Mouse (Mus musculus) v-Abl transformed pro-B cells (cell line): ENCODE results near the gene Slc43a1.

ENCODE experiments used
- in situ Hi-C, 2 experiments: fragments of 400-800 bp; cut with MboI; formaldehyde crosslinking; loops; one replicate each; pipeline ENCODE4 v1.15.1; 2025; ENCODE audit not compliant: unreplicated experiment in 2 of 2

Gene Slc43a1

GRCm38 (mm10) chr2:84887411-84888271, 49.0 kb downstream of the Slc43a1 start:
- in situ Hi-C loops: no loop called here

GRCm38 (mm10) chr2:84888657-84889315, 50.1 kb downstream of the Slc43a1 start:
- in situ Hi-C loops: no loop called here

- in situ Hi-C loops: loop anchor here (5.0 to 10.0 kb wide), 7 partner anchors 32 to 675 kb away; partner anchors contain the start of gene Timm10 (in 1 of the 2)
Observed at GRCm38 (mm10) chr2:84889316-84890044, 50.8 kb downstream of the Slc43a1 start.

- in situ Hi-C loops: loop anchor here (5.0 to 10.0 kb wide), 7 partner anchors 33 to 675 kb away; partner anchors contain the start of gene Timm10 (in 1 of the 2)
Observed at GRCm38 (mm10) chr2:84890045-84890340, 51.3 kb downstream of the Slc43a1 start.

- in situ Hi-C loops: loop anchor here (5.0 to 10.0 kb wide), 7 partner anchors 36 to 671 kb away; partner anchors contain the start of gene Timm10 (in 1 of the 2)
Observed at GRCm38 (mm10) chr2:84893359-84893758, 54.7 kb downstream of the Slc43a1 start.

- in situ Hi-C loops: loop anchor here (5.0 to 10.0 kb wide), 6 partner anchors 38 to 669 kb away; no protein-coding TSS in a partner anchor
Observed at GRCm38 (mm10) chr2:84895495-84896198, 57.0 kb downstream of the Slc43a1 start.

GRCm38 (mm10) chr2:84896686-84897085, 58.0 kb downstream of the Slc43a1 start:
- in situ Hi-C loops: loop anchor here (5.0 to 10.0 kb wide), 6 partner anchors 39 to 668 kb away; no protein-coding TSS in a partner anchor

GRCm38 (mm10) chr2:84912722-84913121, 74.1 kb downstream of the Slc43a1 start:
- in situ Hi-C loops: loop anchor here (5.0 kb wide), 2 partner anchors 40 to 100 kb away; no protein-coding TSS in a partner anchor
